Mouse (Mus musculus) limb, embryonic 10.5 days (tissue): ENCODE data around the gene Hivep2. TPM values are rescaled to one million over a fixed set of nuclear protein-coding genes. Genes with fewer than 3 reads are reported as not detected.

ENCODE experiments used
- DNase-seq: peaks from one replicate; pipeline ENCODE4 v3.0.0-alpha.2; 2017; ENCODE audit warnings: low spot score
- H3K27ac ChIP-seq: fragments of 300-500 bp; sonication (generic); 2 replicates; pipeline ENCODE4 v1.5.1; 2016; ENCODE audit warnings: mild to moderate bottlenecking
- H3K27me3 ChIP-seq: fragments of 300-500 bp; sonication (generic); 2 replicates; pipeline ENCODE4 v1.6.1; 2016; ENCODE audit warnings: low read depth, mild to moderate bottlenecking; ENCODE audit not compliant: poor library complexity, severe bottlenecking
- H3K36me3 ChIP-seq: fragments of 300-500 bp; sonication (generic); 2 replicates; pipeline ENCODE4 v1.6.1; 2016; ENCODE audit warnings: mild to moderate bottlenecking, moderate library complexity
- H3K4me1 ChIP-seq: fragments of 300-500 bp; sonication (generic); 2 replicates; pipeline ENCODE4 v1.6.1; 2016
- H3K4me3 ChIP-seq: fragments of 300-500 bp; sonication (generic); 2 replicates; pipeline ENCODE4 v1.5.1; 2016; ENCODE audit warnings: mild to moderate bottlenecking, moderate library complexity
- H3K9me3 ChIP-seq: fragments of 300-500 bp; sonication (generic); replicated peaks from 2 replicates; pipeline ENCODE4 v1.6.1; 2016; ENCODE audit warnings: mild to moderate bottlenecking
- WGBS: fragments of 180-500 bp; shearing (Covaris S2); methylation state at CpG from one replicate; pipeline ENCODE4 v1.1.7; 2016; 5-methylcytosine and 5-hydroxymethylcytosine counted together
- polyA plus RNA-seq: library from polyadenylated mRNA; unstranded; fragments of >200 nt; fragmentation: Nextera tagmentation; extraction: Ambion mirVana; gene quantifications from 2 replicates; pipeline ENCODE4 v1.2.1, GENCODE M21; 2016

The Hivep2 gene
- polyA plus RNA-seq, 1 experiment from 2014 or later = 0.44 TPM

DNA sequence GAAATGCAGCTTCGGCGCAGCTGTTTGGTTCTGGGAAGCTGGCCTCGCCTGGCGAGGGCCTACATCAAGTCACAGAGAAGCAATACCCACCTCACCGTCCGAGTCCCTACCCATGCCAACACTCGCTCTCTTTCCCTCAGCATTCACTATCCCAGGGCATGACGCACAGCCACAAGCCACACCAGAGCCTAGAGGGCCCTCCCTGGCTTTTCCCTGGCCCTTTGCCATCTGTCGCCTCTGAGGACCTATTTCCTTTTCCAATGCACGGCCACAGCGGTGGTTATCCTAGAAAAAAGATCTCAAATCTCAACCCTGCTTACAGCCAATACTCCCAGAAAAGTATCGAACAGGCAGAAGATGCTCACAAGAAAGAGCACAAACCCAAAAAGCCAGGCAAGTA lies 162.0 kb downstream of the Hivep2 start:
- H3K4me3 ChIP-seq = no peak overlapping the region
- WGBS = 97% methylated on average over 12 of the region's 12 CpGs
- no peak overlapping the region for H3K27ac ChIP-seq
- no peaks in the 10 kb centered on the region for H3K9me3 ChIP-seq
- H3K4me1 ChIP-seq = no peaks in the 10 kb centered on the region
- no peaks in the 10 kb centered on the region for H3K36me3 ChIP-seq
- peak; percentile 23 for DNase-seq
- H3K27me3 ChIP-seq = no peaks in the 10 kb centered on the region

DNA sequence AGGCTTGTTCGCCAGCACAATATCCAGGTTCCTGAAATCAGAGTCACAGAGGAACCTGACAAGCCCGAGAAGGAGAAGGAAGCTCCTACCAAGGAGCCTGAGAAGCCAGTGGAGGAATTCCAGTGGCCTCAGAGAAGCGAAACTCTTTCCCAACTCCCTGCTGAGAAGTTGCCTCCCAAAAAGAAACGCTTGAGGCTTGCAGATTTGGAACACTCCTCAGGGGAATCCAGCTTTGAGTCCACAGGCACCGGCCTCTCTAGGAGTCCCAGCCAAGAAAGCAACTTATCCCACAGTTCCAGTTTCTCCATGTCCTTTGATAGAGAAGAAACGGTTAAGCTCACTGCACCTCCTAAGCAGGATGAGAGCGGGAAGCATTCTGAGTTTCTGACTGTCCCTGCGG lies 164.4 kb downstream of the Hivep2 start:
- no peak overlapping the region for H3K4me3 ChIP-seq
- H3K27ac ChIP-seq = no peak overlapping the region
- no peaks in the 10 kb centered on the region for H3K36me3 ChIP-seq
- no peaks in the 10 kb centered on the region for H3K4me1 ChIP-seq
- 84% methylated on average over 8 of the region's 8 CpGs for WGBS
- no peaks in the 10 kb centered on the region for H3K9me3 ChIP-seq
- H3K27me3 ChIP-seq = no peaks in the 10 kb centered on the region
- DNase-seq = peak; percentile 27

DNA sequence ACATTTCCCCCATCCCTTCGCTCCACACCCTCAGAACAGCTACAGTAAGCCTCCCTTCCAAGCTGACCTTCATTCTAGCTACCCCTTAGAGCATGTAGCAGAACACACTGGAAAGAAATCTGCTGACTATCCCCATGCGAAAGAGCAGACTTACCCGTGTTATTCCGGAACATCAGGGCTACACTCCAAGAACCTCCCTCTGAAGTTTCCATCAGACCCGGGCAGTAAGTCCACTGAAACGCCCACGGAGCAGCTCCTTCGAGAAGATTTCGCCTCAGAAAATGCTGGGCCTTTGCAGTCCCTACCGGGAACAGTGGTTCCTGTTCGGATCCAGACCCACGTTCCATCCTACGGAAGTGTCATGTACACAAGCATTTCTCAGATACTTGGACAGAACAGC lies 165.4 kb downstream of the Hivep2 start:
- Histone ChIP-seq H3K4me3 (no peak overlapping the region), H3K9me3 (no peaks in the 10 kb centered on the region), H3K27ac (no peak overlapping the region), H3K36me3 (no peaks in the 10 kb centered on the region), H3K4me1 (no peaks in the 10 kb centered on the region), H3K27me3 (no peaks in the 10 kb centered on the region)
- 94% methylated on average over 13 of the region's 13 CpGs for WGBS
- DNase-seq = no peak

DNA sequence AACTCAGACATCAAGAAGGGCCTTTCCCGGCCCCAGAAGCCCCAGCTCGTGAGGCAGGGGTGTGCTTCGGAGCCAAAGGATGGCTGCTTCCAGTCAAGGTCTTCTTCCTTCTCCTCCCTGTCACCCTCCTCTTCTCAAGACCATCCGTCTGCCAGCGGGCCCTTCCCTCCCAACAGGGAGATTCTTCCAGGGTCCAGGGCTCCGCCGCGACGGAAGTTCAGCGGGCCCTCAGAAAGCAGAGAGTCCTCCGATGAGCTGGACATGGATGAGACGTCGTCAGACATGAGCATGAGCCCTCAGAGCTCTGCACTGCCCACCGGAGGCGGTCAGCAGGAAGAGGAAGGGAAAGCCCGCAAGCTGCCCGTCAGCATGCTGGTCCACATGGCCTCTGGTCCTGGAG lies 166.2 kb downstream of the Hivep2 start:
- Histone ChIP-seq H3K27me3 (no peaks in the 10 kb centered on the region), H3K9me3 (no peaks in the 10 kb centered on the region), H3K4me3 (no peak overlapping the region), H3K36me3 (no peaks in the 10 kb centered on the region), H3K4me1 (no peaks in the 10 kb centered on the region), H3K27ac (no peak overlapping the region)
- 93% methylated on average over 17 of the region's 17 CpGs for WGBS
- DNase-seq = no peak

DNA sequence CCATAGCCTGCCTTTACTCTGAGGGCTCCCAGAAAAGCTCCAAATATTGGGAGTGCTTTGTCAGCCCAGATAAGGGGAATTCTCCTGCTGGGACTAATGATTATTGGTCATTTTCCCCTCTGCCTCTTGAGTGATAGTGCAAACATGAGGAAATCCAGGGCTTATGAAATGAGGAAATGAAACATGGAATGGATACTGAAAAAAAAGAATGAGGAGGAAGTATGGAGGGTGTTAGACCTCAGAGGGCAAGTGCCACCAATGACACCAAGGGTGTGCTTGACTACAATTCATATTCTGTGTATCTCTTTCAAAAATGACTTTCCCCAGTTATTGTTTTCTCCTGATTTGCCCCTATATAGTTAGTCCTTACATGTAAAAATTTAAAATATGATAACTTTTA lies 167.1 kb downstream of the Hivep2 start:
- Histone ChIP-seq H3K9me3 (no peaks in the 10 kb centered on the region), H3K27ac (no peak overlapping the region), H3K4me1 (no peaks in the 10 kb centered on the region), H3K36me3 (no peaks in the 10 kb centered on the region), H3K27me3 (no peaks in the 10 kb centered on the region), H3K4me3 (no peak overlapping the region)
- no peak for DNase-seq

DNA sequence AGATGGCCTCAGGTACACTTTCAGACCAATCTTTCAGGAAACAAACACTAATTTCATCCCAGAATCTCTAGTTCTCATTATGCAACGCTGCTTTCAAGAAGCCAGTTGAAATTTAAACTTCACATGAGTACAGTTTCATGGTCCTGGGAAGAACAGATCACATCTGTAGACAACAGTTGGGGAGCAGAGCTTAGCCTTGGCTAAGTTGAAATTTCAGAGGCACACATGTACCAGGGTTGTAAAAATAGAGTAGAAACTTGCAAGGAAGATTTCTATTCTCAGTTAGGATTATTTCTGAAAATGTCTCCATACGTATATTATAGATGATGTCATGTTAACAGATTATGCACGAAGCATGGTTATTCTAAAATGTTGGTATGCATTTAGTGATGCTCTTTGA lies 172.8 kb downstream of the Hivep2 start:
- no peaks in the 10 kb centered on the region for H3K9me3 ChIP-seq
- no peaks in the 10 kb centered on the region for H3K27me3 ChIP-seq
- 90% methylated on average over 3 of the region's 3 CpGs for WGBS
- H3K27ac ChIP-seq = no peak overlapping the region
- H3K36me3 ChIP-seq = no peaks in the 10 kb centered on the region
- DNase-seq = no peak
- no peaks in the 10 kb centered on the region for H3K4me1 ChIP-seq
- H3K4me3 ChIP-seq = no peak overlapping the region

DNA sequence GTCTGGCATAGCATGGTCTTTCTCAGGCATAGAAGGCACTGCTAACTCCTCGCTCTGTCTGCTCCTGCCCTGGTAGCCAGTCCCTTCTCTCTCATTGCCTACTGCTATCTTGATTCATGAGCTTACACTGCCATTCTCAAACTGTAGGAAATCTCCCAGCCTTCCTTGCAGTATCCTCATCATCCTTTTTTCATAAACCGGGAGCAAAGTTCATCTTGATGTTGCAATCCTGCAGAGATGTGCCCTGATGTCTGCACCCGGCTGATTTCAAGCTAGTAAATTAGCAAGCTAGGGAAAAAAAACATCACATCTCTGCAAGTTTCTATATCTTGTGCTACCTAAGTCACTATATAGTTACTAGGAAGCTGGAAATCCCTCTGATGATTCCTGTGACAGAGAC lies 179.0 kb downstream of the Hivep2 start:
- 84% methylated on average over 3 of the region's 3 CpGs for WGBS
- Histone ChIP-seq H3K27ac (no peak overlapping the region), H3K27me3 (no peaks in the 10 kb centered on the region), H3K4me1 (no peaks in the 10 kb centered on the region), H3K9me3 (no peaks in the 10 kb centered on the region), H3K36me3 (no peaks in the 10 kb centered on the region), H3K4me3 (no peak overlapping the region)
- DNase-seq = no peak

DNA sequence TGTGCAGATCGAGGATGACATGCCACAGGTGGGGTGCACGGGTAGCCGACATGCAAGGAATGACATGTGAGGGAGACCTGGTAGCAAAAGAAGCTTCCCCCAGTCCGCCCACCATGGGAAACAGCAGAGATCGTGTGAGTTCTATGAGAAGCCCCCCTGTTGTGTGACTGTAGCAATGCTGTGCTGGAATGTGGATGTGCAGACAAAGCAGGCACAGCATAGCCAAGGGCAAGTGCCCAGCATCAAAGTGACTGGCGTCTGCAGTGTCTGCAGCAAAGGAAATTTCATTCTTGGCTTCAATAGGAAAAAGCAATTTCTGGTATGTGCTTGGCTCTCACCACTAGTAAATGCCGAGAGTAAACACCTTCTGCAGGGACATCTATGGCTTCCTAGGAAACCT lies 199.0 kb downstream of the Hivep2 start:
- no peak for DNase-seq
- 0 out of 2 replicates have a peak, but pooled peaks cover 2% of the 10 kb centered on the region for H3K4me1 ChIP-seq
- H3K27ac ChIP-seq = no peak overlapping the region
- no peaks in the 10 kb centered on the region for H3K9me3 ChIP-seq
- H3K27me3 ChIP-seq = no peaks in the 10 kb centered on the region
- H3K4me3 ChIP-seq = no peak overlapping the region
- H3K36me3 ChIP-seq = no peaks in the 10 kb centered on the region
- 71% methylated on average over 7 of the region's 7 CpGs for WGBS

DNA sequence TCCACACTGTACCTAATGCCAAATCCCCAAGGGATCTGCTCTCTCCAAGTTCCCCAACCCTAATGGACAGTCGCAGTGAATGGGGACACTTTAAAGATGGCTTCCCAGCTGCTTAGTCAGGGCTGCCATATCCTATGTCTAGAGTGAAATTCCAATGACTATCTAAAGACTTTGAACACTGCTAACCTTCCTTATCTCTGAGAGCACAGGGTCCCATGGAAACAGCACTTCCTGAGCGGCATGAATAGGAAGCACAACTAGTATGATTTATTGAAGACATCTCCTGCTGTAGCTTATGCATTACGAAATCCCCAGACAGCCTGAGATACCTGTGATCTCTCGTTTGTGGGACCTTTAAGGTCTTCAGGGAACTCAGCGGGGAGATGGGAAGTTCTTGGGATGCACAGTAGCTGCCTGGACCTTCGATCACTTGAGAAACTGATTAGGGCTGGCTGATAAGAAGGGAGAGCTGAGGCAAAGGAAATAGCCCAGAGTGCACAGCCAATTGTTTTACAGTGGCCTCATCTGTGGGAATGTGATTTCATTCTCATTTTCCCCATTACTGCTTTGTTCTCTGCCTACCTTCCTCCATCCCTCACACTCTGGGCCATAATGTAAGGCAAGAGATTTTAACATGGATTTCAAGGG lies 202.4 kb downstream of the Hivep2 start:
- DNase-seq = no peak
- Histone ChIP-seq H3K36me3 (no peaks in the 10 kb centered on the region), H3K27ac (no peak overlapping the region), H3K4me3 (no peak overlapping the region), H3K4me1 (0 out of 2 replicates have a peak, but pooled peaks cover 2% of the 10 kb centered on the region), H3K9me3 (no peaks in the 10 kb centered on the region), H3K27me3 (no peaks in the 10 kb centered on the region)
- 82% methylated on average over 6 of the region's 6 CpGs for WGBS

DNA sequence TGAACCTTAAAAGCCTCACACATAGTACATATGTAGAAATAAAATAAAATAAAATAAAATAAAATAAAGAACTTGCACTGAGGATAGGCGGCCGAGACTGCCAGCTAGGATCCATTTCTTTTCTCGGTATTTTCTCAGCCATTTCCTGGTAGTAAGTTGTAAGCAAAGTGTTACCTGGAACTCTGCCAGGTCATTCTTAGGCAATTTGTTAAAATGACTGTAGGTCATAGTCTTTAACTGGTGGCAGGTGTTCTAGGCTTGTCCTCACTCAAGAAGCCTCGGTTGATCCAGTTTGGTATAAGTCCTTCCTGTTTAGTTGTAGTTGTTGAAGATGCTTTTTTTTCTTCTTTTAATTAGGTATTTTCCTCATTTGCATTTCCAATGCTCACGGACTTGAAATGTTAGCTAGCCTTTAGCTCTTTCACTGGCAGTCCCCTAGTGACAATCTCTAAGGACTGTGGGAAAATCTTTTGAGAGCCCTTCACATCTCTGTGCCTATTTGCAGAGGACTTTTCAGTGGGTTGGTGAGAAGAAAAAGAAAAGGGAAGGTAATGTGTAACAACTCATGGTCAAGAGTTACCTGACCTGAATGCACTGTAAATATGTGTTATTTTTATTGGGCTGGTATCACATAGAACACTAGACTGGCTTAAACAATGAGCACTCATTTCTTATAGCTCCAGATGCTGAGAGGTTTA lies 203.1 kb downstream of the Hivep2 start:
- Histone ChIP-seq H3K4me1 (0 out of 2 replicates have a peak, but pooled peaks cover 2% of the 10 kb centered on the region), H3K27ac (no peak overlapping the region), H3K9me3 (no peaks in the 10 kb centered on the region), H3K4me3 (no peak overlapping the region), H3K36me3 (no peaks in the 10 kb centered on the region), H3K27me3 (no peaks in the 10 kb centered on the region)
- DNase-seq = no peak
- 85% methylated on average over 5 of the region's 5 CpGs for WGBS

DNA sequence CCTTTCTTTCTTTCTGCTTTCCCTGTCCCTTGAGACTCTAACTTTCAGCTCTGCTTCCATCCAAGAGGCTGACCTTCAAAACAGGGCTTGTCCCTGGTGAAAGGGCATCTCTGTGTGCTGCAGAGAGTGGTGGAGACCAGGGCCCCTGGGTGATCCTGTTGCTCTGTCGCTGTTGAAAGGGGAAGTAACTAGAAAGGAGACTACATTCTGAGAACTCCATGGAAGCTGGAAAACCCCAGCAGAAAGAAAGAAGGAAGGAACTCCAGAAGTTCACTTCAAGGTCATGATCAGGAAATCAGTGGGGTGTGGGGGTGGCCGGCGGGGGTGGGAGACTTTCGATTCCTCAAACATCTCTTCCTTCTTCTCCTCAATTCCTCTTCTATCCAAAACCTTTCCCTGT lies 208.2 kb downstream of the Hivep2 start:
- Histone ChIP-seq H3K9me3 (no peaks in the 10 kb centered on the region), H3K27me3 (no peaks in the 10 kb centered on the region), H3K4me3 (no peak overlapping the region), H3K36me3 (no peaks in the 10 kb centered on the region), H3K4me1 (no peaks in the 10 kb centered on the region), H3K27ac (no peak overlapping the region)
- WGBS = 76% methylated on average over 4 of the region's 4 CpGs
- DNase-seq = no peak

DNA sequence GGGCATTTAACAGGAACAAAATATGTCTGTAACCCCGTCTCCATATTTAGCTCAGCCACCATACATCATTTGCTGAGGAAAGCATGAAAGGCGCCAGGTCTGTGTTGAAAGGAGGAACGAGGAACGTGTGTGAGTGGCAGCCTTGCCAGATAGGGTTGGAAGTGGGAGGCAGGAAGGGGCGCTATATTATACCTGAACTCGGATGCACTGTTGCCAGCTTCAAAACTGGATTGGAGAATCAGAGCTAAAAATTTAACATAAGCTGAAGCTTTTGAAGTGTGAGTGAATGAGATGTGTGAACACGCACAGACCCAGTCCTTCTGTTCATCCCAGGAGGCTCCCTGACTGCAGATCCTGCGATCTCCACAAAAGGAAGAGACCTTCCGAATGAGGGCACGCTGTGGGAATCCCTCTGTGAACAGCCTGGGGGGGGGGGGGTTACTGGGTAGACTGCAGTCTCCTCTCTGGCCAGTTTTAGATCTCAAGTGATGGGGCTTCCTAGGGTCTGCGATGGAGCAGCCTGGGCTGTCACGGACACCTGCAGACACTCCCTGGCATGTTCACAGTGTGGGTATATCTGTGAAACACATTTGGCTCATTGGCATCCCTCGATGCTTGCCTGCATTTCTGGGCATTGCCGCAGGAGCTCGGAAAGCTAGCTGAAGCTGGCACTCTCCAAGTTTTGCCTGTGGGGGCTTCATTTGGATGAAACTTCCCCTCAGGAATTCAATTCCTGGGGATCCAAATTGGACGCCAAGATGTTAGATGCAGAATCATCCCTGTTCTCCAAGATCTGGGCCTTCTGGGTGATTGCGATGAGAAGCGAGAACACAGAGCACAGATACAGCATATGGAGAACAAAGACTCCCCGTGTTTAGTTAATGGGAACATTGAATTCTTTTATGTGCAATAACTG lies 213.8 kb downstream of the Hivep2 start:
- WGBS = 85% methylated on average over 19 of the region's 19 CpGs
- Histone ChIP-seq H3K27ac (no peak overlapping the region), H3K36me3 (no peaks in the 10 kb centered on the region), H3K27me3 (no peaks in the 10 kb centered on the region), H3K4me1 (no peaks in the 10 kb centered on the region), H3K4me3 (no peak overlapping the region), H3K9me3 (no peaks in the 10 kb centered on the region)
- DNase-seq = no peak

DNA sequence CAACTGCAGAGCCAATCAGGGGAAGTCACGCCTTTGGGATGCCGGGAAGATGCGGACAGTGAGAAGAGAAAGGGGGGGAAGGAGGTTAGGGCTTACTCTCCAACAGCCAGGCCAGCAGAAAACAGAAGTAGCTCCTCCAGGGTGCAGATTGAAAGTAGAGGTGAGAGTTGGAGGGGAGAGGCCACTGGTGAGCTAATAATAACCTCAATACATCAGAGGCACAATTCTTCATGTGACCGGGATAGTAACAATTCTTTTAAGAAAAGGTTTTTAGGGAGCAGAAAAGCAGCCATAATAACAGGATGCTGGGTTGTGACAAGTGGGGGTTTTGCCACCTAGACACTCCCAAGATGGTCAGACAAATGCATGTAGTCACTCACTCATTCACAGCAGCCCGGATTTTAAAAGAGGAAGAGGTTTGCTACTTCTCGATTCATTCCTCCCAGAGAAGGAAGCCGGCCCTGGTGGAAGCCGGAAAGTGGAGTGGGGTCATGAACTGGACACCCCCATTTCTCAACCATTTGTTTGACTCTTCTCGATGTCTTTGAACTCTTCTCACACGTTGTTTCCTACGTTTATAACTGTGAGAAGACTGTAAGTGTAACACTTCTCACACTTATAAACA lies 220.6 kb downstream of the Hivep2 start:
- Histone ChIP-seq H3K27me3 (no peaks in the 10 kb centered on the region), H3K27ac (no peak overlapping the region), H3K36me3 (no peaks in the 10 kb centered on the region), H3K4me3 (no peak overlapping the region), H3K4me1 (no peaks in the 10 kb centered on the region), H3K9me3 (no peaks in the 10 kb centered on the region)
- DNase-seq = no peak
- 75% methylated on average over 11 of the region's 11 CpGs for WGBS
